Mouse (Mus musculus): ENCODE results near the gene Faf1.

Faf1 gene

GRCm38 (mm10) chr4:109978858-109979340 is 302.5 kb downstream of the Faf1 start:
- ATAC-seq (ENCODE audit: low TSS enrichment) = no peak

GRCm38 (mm10) chr4:109979461-109980320 is 303.3 kb downstream of the Faf1 start:
- no peak for ATAC-seq (ENCODE audit: low TSS enrichment)

- 0 out of 2 replicates have a peak, but pooled peaks have one; percentile 15 for ATAC-seq (ENCODE audit: low TSS enrichment)
Observed at GRCm38 (mm10) chr4:109980321-109981082, 304.1 kb downstream of the Faf1 start.

DNA sequence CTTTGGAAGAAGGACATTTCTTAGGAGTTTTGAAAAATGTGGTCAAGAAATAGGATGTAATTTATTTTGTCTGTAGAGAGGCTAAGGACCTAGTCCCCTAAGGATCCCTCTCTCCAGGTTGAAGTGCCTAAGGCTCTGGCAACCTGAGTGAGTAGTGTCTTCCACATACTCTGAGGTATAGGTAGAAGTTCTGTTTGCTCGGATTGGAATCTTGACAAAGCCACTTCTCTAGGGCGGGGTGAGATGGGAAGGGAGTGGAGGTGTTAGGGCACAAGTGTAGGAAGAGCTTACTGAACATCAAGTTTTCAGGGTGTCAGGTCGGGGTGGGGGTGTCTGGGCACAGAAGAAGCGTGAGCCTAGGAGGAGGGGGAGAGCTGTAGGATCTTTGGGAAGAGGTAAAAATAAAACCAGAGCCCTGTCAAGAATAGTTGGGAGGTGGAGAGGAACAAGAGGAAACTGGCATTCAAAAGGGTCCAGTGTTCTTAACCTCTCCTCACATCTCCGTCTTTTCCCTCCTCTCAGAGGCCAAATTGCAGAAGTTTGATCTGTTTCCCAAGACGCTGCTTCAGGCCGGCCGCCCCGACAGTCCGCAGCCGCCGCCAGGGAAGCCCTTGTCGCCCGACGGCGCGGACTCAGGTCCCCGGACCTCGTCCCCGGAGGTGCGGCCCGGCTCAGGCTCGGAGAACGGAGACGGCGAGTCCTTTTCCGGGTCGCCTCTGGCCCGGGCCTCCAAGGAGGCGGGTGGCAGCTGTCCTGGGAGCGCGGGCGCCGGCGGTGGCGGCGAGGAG is 304.9 kb downstream of the Faf1 start:
- no peak for ATAC-seq (ENCODE audit: low TSS enrichment)

GRCm38 (mm10) chr4:109981871-109982680 is 305.7 kb downstream of the Faf1 start:
- ATAC-seq (ENCODE audit: low TSS enrichment) = no peak

- no peak for ATAC-seq (ENCODE audit: low TSS enrichment)
Observed at GRCm38 (mm10) chr4:109982681-109983265, 306.4 kb downstream of the Faf1 start.

DNA sequence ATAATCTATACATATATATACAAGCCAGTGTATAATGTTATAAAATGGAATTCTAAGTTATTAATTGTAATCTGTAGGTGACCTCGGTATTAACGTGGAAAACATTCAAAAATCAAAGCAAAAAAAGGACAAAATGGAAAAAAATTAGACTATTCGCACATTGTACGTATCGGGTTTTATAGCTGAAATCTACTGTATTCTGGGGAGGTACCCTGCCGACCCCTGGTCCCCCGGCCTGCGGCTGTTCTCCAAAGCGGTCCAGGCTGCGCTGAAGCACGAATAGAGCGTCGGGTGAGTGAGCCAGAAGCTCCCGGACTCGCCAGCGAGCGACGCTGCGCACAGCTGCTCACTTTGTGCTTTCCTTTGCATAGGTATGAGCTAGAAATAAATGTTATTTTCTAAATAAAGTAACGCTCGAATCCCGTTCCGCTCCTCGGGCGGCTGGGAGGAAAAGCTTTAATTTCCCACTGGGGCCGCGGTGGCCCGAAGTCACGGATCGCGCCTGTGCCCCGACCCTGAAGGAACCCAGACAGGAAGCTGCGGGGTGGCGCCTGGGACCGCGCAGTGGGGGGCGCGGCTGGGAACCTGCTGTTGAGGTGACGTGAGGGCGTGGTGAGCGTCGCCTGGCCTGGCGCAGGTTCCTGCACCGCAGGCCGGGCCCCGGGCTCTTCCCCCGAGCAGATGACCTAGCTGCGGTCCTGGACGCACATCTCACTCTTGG is 307.1 kb downstream of the Faf1 start:
- no peak for ATAC-seq (ENCODE audit: low TSS enrichment)

GRCm38 (mm10) chr4:109984011-109984411 is 307.6 kb downstream of the Faf1 start:
- ATAC-seq (ENCODE audit: low TSS enrichment) = no peak

DNA sequence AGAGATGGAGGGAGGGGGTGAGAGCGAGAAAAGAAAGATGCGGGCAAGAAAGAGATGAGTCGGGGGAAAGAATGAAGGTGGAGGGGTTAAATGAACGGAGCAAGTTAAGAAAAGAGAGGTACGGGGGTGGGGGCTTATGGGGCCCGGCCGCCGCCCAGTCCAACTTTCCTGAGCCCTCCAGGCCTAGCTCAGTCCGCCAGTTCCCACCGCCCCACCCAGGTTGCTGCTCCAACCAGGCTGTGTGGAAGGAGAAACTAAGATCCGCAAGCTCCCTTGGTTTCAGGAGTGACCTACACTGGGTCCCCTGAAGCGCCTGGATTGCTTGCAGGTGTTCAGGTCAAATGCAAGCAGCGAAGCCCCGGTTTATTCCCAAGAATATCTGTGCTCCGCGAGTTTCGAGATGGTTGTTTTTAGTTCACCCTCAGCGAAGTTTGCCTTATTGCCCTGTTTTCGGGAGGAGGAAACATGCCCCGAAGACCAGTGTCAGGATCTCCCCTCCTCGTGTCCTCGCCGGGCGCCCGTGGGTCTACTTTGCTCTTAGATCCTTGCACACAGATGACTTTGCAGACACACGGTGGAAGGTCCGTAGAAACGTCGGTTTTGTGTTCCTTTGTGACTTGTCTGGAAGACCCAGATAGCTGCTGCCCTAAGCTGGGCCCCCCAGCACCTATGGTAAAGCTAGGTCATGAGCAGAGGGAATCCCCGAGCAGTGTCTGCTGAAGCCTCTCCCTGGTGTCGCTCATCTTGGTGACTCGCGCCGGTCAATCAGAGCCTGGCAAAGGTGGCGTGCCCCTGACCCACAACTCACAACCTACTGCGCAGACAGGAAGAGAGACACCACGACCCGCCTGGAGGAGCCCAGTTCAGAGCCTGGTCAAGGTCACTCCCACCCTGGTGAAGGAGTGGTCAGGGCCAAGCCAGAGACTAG is 308.4 kb downstream of the Faf1 start:
- no peak for ATAC-seq (ENCODE audit: low TSS enrichment)

DNA sequence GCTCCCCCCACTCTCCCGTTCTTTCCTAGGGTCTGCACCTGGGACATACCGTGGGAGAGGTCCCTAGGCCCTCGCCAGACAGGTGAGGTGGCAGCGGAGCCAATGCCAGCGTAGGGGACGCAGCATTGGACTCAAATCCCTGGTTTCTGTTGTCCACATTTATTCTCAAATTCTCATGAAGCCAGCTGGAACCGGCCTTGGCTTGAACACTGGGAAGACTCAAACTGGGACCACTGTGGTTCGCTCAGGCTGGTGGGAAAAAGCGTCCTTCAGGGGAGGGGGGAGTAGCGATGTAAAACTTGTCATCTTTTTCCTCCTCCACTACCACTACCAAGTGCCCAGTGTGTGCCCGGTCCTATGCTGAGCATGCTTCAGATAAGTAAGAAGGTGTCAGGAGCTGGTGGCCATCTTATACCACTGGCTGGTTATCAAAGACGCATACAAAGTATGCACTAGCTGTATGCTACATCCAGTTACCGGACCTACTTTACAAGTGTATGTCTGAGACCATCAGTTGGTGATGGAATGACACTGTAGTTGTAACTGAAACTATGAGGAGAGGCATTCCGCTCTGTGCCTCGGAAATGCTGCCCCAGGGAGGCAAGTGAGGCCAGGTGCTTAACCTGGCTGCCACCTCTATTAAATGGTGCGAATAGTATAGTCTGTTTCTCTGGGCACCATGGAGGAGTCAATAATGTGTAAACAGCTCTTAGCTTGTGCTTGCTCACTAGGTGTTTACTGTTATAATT is 309.2 kb downstream of the Faf1 start:
- ATAC-seq (ENCODE audit: low TSS enrichment) = no peak

- ATAC-seq (ENCODE audit: low TSS enrichment) = no peak
Observed at GRCm38 (mm10) chr4:109986301-109986700, 309.9 kb downstream of the Faf1 start.

GRCm38 (mm10) chr4:109986748-109987355 is 310.5 kb downstream of the Faf1 start:
- no peak for ATAC-seq (ENCODE audit: low TSS enrichment)

- no peak for ATAC-seq (ENCODE audit: low TSS enrichment)
Observed at GRCm38 (mm10) chr4:109987560-109988362, 311.4 kb downstream of the Faf1 start.

GRCm38 (mm10) chr4:109988411-109988810 is 312.0 kb downstream of the Faf1 start:
- ATAC-seq (ENCODE audit: low TSS enrichment) = no peak

- ATAC-seq (ENCODE audit: low TSS enrichment) = no peak
Observed at GRCm38 (mm10) chr4:109989213-109989612, 312.8 kb downstream of the Faf1 start.

DNA sequence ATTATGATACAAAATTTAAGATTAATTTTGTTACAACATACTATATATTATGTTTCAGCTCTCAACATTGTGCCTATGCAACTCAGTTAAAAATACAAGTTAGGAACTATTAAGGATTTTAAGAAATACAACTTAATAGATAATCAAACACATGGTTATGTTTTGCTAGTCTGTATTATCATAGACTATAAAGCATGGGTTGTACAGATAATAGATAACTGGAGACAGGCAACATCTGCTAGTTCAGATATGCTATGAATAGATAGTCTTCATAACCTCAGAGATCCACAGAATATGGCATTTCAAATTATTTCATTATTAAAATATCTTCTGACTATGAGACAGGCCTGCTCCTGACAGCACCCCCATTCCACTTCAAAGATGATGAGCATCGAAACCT is 329.7 kb downstream of the Faf1 start:
- ATAC-seq (ENCODE audit: low TSS enrichment) = no peak

Data from frontal cortex, adult (tissue).